Mouse (Mus musculus) erythroblast, embryonic 14.5 days (primary cell): ENCODE data around the gene Ppp4r1. TPM values are rescaled to one million over a fixed set of nuclear protein-coding genes. Genes with fewer than 3 reads are reported as not detected.

Experiments used
- H3K27me3 ChIP-seq: 2 replicates; pipeline ENCODE4 v1.6.1; 2012; ENCODE audit warnings: inconsistent platforms; ENCODE audit not compliant: control insufficient read depth
- H3K36me3 ChIP-seq: 2 replicates; pipeline ENCODE4 v1.6.1; 2012; ENCODE audit warnings: mild to moderate bottlenecking, inconsistent platforms; ENCODE audit not compliant: control insufficient read depth
- H3K4me1 ChIP-seq: 2 replicates; pipeline ENCODE4 v1.6.1; 2012; ENCODE audit warnings: inconsistent platforms; ENCODE audit not compliant: control insufficient read depth
- H3K4me3 ChIP-seq: replicated peaks from 2 replicates; pipeline ENCODE3; 2012; ENCODE audit warnings: moderate library complexity, mild to moderate bottlenecking, inconsistent platforms
- H3K9me3 ChIP-seq: 2 replicates; pipeline ENCODE4 v1.6.1; 2012; ENCODE audit warnings: low read length, inconsistent platforms, mixed read lengths; ENCODE audit not compliant: control insufficient read depth
- GATA1 ChIP-seq: IDR thresholded peaks from 2 replicates; pipeline ENCODE4 v1.6.1; 2012; ENCODE audit warnings: low read length, inconsistent platforms, mixed read lengths
- TAL1 ChIP-seq: IDR thresholded peaks from 3 replicates; pipeline ENCODE4 v1.6.1; 2012; ENCODE audit warnings: low read length, inconsistent platforms, mixed read lengths
- polyA plus RNA-seq: library from polyadenylated mRNA; stranded (reverse); fragments of >175 nt; gene quantifications from 2 replicates; pipeline ENCODE4 v1.2.3, GENCODE M21; 2012

Ppp4r1 gene
- polyA plus RNA-seq, 1 experiment, result 0.14 TPM

DNA sequence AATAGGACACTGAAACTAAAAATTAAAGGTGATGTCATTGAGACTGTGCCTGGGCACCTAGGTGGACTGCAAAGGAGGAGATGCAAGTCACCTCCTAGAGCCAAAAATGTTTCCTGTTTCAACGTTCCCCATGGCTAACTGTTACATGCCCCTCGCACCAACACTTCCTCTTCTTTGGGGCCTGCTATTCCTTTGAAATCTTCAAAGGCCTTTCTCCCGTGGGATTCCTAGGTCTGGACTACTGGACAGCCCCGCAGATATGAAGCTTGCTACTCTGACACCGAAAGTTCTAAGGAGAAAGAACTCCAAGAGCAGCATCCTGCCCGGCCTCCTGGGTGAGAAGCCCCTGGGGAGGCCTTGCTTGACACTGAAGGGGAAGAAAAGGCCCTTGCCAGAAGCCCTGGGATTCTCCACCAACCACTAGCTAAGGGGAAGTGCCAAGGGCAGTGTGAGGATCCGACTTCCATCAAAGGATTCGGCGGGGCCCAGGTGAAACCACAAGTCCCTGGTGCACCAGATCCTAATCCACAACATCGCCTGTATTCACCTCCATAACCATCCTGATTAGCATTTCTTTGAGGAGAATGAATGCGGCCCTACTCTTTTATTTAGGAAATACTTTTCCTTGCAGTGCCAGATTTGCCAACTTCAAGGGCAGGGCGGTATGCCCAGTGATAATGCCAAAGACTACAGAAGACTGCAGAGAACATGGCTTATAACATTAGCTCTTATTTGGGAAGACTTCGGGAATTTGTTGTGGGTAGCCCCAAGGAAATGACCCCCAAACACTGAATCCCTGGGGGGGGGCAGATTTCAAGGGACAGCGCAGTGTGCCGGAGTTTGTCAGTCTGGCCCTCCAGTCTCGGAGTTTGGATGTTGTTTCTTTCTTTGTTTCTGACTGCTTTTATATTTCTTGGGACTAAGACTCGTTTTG, 11.1 kb upstream of the Ppp4r1 start:
- TF ChIP-seq TAL1 (no peak), GATA1 (no peak)
- Histone ChIP-seq H3K36me3 (no peaks in the 10 kb centered on the region), H3K27me3 (peaks cover 54% of the 10 kb centered on the region), H3K4me3 (no peak overlapping the region), H3K9me3 (peaks cover 5% of the 10 kb centered on the region; the same call in 1 of the 2 replicates), H3K4me1 (peaks cover 15% of the 10 kb centered on the region)

GRCm38 (mm10) chr17:65771951-65772934, 10.1 kb upstream of the Ppp4r1 start, which contains the start of gene Rab31:
Rab31 (minus strand) TSS chr17:65772752.
- TF ChIP-seq TAL1, result no peak
- TF ChIP-seq GATA1, result no peak
- Histone ChIP-seq H3K4me1 (peaks cover 11% of the 10 kb centered on the region), H3K27me3 (peaks cover 54% of the 10 kb centered on the region)

GRCm38 (mm10) chr17:65773617-65774016, 8.8 kb upstream of the Ppp4r1 start:
- H3K4me1 ChIP-seq, result peaks cover 7% of the 10 kb centered on the region
- H3K9me3 ChIP-seq, result peaks cover 5% of the 10 kb centered on the region; the same call in 1 of the 2 replicates
- H3K36me3 ChIP-seq, result no peaks in the 10 kb centered on the region
- H3K27me3 ChIP-seq, result peaks cover 54% of the 10 kb centered on the region
- H3K4me3 ChIP-seq, result no peak overlapping the region
- no peak for TF ChIP-seq TAL1
- no peak for TF ChIP-seq GATA1

More at GRCm38 (mm10) chr17:65771951-65772934, 10.1 kb upstream of the Ppp4r1 start, which contains the start of gene Rab31:
- Histone ChIP-seq H3K4me3 (peak within 1 kb of the TSS; percentile 47), H3K9me3 (peaks cover 5% of the 10 kb centered on the region; the same call in 1 of the 2 replicates), H3K36me3 (no peaks in the 10 kb centered on the region)

- Histone ChIP-seq H3K36me3 (no peaks in the 10 kb centered on the region), H3K9me3 (peaks cover 5% of the 10 kb centered on the region; the same call in 1 of the 2 replicates), H3K27me3 (peaks cover 54% of the 10 kb centered on the region), H3K4me1 (peaks cover 7% of the 10 kb centered on the region), H3K4me3 (no peak overlapping the region)
- TF ChIP-seq GATA1, result no peak
- TF ChIP-seq TAL1, result no peak
Observed at GRCm38 (mm10) chr17:65774439-65774838, 7.9 kb upstream of the Ppp4r1 start.

DNA sequence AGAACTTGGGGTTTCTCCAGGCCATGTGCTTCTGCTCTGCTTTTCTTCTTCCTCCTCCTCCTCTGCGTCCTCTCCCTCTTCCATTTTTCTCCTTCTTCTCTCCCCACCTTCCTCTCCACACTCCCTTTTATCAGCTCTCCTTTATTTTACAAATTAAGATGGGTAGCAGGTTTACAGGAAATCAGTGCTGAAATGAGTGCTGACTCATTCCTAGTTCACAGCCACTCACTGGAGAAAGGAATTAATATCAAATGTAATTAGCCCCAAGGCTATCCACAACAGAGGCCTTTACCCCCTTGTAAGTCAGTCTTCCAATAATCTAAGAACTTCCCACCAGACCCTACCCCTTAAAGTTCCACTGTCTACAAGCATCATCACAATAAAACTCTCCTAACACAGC, 6.1 kb upstream of the Ppp4r1 start:
- Histone ChIP-seq H3K36me3 (no peaks in the 10 kb centered on the region), H3K4me1 (peaks cover 7% of the 10 kb centered on the region), H3K4me3 (no peak overlapping the region), H3K9me3 (peaks cover 5% of the 10 kb centered on the region; the same call in 1 of the 2 replicates), H3K27me3 (peaks cover 49% of the 10 kb centered on the region)
- TF ChIP-seq GATA1 (no peak), TAL1 (no peak)

DNA sequence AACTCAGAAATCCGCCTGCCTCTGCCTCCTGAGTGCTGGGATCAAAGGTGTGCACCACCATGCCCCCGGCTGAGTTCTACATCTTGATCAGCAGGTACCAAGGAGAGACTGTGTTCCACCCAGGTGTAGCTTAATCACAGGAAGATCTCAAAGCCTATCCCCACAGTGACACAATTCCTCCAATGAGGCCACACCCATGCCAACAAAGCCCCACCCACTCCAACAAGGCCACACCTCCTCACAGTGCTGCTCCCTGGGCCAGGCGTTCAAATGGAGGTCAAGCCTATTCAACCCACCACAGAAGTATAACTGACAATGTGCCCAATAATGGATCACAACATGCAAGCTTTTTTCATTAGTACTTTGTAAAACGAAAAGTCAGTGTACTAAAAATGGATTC, 4.9 kb upstream of the Ppp4r1 start:
- H3K36me3 ChIP-seq, result no peaks in the 10 kb centered on the region
- peaks cover 11% of the 10 kb centered on the region for H3K4me1 ChIP-seq
- peaks cover 46% of the 10 kb centered on the region for H3K27me3 ChIP-seq
- H3K9me3 ChIP-seq, result peaks cover 3% of the 10 kb centered on the region; the same call in 1 of the 2 replicates
- TF ChIP-seq GATA1, result no peak
- no peak for TF ChIP-seq TAL1
- H3K4me3 ChIP-seq, result no peak overlapping the region

- TF ChIP-seq GATA1, result no peak
- TF ChIP-seq TAL1, result no peak
- Histone ChIP-seq H3K27me3 (peaks cover 21% of the 10 kb centered on the region), H3K36me3 (peaks cover 5% of the 10 kb centered on the region), H3K4me3 (no peak overlapping the region), H3K4me1 (peaks cover 25% of the 10 kb centered on the region), H3K9me3 (no peaks in the 10 kb centered on the region)
Observed at GRCm38 (mm10) chr17:65780970-65781369, 1.4 kb upstream of the Ppp4r1 start.
